Mouse (Mus musculus) 3T3-L1 (cell line): ENCODE measurements around the gene Srsf6.

Experiments used
- DNase-seq: peaks from one replicate; pipeline ENCODE4 v3.0.0-alpha.2; 2015; ENCODE audit warnings: low read depth, low spot score

The Srsf6 gene

DNA sequence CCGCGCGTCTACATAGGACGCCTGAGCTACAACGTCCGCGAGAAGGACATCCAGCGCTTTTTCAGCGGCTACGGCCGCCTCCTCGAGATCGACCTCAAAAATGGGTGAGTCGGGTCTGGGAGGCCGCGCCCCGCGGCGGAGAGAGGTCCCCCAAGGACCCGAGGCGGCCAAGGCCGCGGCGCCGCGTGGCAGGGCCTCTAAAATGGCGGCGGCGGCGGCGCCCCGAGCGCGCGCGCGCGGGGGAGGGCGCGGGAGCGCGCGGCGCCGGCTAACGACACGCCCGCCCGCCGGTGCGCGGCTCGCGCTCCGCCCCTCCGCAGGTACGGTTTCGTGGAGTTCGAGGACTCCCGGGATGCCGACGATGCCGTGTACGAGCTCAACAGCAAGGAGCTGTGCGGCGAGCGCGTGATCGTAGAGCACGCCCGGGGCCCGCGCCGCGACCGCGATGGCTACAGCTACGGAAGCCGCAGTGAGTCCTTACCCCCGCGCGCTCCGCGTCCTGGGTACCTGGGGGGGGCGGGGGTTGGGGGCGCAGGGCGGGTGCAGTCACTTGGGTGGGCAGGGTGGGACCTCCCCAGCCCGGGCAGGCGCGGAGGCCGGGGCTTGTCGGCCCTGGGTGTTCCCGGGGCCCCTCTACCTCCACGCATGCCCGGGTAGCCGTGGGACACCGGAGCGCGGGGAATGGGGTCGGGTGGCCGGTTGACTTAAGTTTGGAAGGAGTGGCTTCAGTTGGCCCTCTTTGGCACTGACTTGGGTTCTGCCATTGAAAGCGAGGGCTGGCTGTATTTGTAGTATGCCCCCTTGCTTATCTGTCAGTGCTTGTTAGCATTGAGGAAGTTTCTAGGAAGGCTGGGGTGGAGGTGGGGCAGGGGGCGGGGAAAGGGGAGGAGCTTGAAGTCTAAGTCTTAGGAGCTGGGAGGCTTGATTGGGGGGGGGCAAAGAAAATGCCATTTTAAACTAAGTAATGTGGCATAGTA, 634 bp downstream of the Srsf6 start:
- peak; percentile 85 for DNase-seq

DNA sequence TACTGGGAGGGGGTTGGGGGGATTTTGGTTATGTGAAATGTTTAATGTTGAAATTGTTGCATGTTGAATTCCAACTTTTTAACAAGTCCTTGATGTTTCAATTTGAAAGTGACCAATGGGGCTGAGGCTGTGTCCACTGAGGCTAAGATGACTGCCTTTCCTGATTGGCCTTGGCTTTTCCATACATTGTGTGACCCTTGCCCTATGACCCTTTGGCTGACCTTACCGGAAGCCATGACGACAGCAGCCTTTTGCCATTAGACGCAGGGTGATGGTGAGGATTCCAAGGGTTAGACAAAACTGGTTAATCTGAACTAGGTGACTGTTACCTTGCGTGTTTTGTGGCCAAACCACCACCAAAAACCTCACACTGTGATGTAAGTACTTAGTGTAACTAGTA, 1.4 kb downstream of the Srsf6 start:
- no peak for DNase-seq

DNA sequence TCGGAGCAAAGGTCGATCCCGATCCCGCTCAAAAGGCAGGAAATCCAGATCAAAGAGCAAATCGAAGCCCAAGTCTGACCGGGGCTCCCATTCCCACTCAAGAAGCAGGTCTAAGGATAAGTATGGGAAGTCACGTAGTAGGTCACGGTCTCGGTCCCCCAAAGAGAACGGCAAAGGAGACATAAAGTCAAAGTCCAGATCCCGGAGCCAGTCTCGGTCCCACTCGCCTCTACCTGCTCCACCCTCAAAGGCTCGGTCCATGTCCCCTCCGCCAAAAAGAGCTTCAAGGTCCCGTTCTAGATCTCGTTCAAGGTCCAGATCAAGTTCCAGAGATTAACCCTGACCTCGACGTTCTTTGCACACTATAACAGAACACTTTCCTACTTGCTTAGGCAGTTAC, 3.1 kb downstream of the Srsf6 start:
- DNase-seq, result no peak

DNA sequence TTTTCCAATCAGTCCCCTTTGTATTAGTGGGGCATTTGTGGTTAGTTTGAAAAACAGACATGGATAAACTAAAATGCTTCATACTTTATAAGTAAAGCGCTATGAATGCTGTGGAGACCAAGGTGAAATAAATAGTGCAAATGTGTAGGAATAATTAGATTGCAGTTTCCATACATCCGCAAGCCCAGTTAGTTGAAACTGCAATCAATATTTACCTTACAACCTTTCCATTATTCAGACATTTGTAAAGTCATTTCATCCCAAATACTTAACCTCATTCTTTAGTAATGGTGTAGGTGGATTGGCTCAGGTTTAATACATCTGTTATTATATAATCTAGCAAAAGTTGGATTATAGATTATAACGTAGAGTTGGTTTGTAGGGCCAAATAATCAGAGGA, 4.4 kb downstream of the Srsf6 start:
- no peak for DNase-seq

DNA sequence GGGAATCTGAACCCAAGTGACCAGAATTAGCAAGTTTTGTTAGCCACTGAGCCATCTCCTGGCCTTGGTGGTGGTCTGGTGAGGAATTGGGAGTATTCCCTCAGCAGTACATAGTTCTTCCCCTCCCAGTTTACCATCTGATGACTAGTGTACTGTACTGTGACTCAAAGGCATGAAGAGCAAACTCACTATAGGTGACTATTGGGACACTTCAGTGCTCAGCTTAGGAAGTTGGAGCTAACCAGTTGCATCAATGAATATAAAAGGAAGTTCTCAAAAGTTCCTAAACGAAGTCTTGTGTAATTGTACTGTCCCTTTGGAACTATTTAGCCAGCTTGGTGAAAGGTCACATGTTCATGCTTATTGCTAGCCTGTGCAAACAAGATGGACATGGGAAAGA, 8.2 kb downstream of the Srsf6 start:
- DNase-seq, result no peak

DNA sequence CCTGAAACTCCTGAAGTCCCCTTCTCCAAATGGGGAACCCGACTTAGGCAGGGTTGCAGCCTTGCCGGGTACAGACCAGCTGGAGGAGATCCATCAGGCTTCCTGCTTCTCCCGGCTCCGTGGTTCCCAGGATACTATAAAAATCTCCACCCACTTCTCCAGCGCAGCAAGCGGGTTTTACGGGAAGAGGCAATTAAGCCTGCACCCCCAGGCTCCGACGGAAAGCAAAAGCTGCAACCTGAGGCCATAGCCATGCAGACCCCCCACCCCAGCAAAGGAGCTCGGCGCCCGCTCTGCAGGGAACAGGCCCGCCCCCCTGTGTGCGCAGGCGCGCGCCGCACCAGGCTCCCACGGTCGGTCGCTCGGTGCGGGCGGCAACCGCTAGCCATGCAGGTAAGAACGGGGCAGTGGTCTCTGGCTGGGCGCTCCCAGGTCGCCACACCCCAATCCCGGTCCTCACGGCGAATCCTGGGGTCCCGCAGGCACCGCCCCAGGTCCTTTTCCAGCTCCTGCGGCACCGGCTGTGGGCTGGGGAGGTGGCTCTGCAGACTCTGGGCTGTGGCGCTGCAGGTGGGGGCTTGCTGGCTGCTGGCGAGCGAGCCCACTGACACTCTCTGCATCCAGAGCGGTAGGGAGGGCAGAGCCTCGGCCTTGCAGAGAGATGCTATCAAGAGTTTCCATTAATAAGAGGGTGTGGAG, 12.0 kb downstream of the Srsf6 start, which contains the start of gene L3mbtl1:
Gene L3mbtl1 (plus strand): TSS at position 325 of the 699 bp plus-strand sequence.
- no peak for DNase-seq

DNA sequence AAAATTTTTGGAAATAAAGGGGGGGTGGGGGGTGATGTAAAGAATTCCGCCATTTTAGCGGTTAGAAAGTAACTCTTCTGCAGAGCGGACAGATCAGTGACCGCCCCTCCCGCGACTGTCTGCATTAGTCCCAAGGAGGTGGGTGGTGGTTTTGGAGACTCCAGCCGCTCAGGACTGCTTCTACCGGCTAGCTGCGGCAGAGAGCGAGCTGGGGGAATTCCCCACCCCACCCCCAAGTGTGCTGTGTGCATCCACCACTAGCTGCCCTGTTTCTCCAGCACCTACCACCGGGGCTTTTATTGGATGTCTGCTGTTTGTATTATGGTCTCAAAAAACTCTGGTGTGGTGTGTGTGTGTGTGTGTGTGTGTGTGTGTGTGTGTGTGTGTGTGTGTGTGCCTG, 12.6 kb downstream of the Srsf6 start:
- no peak for DNase-seq

DNA sequence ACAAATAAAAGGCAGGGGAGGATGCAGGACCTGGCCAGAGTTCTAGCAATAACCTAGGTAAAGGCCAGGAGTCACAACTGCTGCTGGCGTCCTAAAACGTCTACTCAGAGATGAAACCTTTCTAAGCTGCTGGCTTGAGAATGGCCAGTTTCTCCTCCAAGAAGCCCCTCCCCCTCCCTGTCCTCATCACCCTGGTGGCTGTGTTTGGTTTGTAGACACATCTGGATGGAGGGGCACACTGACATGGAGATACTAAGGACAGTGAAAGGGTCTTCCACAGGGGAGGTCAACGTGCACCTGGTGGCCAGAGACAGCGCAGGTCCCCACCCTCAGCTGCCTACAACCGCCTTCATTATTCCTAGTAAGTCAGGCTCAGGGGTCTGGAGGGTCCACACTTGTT, 15.6 kb downstream of the Srsf6 start:
- DNase-seq, result no peak

DNA sequence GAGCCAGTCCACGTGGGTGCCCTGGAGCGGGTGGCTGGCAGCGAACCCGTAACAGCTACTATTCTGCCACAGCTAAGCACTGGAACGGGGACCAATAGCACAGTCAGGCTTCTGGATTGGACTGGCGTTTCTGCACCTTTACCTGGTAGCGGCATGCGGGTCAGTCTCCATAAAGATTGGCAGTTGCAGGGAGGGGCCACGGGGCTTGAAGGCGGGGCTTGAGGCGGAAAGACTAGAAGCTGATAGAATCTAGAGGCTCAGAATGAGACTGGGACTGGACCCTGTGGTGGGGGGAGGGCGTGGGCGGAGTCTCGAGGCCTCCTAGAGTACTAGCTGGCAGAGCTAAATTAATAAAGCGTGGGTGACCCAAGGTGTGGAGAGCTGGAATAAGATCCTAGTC, 16.4 kb downstream of the Srsf6 start:
- no peak for DNase-seq

DNA sequence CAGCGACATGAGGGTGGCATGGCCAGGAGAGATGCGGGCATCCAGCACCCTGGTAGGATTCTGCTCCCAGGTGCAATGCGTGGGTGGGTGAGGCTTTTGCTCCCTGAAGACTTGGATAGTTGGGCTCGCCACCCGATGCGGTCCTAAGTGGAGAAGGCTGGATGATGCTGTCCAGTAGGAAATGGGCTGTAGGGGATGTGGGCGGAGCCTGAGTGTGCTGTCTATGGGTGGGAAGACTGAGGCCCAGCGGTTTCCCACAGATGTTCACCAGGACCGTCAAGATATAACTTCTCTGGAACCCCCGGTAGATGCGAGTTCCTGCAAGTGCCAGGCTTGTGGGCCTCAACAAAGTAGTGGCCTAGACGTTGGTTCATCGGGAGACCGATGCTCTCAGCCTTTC, 16.9 kb downstream of the Srsf6 start:
- DNase-seq, result no peak

DNA sequence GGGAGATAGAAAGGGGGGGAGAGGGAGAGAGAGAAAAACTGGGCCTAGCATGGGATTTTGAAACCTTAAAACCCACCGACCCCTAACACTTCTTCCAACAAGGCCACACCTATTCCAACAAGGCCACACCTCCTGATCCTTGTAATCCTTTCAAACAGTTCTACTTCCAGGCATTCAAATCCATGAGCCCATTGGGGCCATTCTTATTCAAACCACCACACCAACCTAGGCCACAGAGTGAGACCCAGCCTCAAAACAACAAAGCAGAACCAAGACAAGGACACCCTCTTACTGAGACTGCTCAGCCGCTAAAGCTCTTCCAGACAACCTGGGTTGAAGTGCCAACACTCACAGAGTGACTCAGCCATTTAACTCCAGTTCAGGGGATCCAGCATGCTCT, 19.4 kb downstream of the Srsf6 start:
- DNase-seq, result no peak

DNA sequence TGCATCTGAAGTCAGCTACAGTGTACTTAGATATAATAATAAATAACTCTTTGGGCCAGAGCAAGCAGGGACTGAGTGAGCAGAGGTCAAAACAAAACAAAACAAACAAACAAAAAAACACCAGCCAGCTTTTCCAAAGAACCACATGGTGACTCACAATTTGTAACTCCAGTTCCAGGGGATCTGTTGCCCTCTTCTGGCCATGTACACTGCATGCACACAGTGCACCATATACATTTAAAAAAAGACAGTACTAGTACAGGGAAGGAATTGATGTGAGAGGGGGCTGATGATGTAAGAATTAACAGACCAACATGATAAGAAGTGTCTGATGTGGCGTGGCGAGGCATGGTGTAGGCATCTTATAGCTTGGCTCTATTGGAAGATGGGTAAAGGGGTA, 25.5 kb downstream of the Srsf6 start:
- DNase-seq, result no peak

DNA sequence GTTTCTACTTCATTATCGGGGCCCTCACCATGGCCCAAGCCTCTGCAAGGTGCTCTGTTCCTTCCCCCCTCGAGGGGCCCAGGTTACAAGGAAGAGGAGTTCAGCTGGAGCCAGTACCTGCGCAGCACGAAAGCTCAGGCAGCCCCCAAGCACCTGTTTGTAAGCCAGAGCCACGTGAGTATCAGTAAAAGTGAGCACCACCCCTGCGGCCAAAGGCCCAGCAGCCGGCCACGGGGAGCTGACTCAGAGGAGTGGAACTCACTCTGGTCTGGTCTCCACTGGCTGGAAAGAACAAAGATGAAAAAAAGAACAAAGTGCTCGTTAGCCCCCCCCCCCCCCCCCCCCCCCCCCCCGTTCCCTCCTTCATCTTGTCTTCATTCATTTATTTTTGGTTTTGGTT, 30.0 kb downstream of the Srsf6 start:
- DNase-seq, result peak; percentile 72

DNA sequence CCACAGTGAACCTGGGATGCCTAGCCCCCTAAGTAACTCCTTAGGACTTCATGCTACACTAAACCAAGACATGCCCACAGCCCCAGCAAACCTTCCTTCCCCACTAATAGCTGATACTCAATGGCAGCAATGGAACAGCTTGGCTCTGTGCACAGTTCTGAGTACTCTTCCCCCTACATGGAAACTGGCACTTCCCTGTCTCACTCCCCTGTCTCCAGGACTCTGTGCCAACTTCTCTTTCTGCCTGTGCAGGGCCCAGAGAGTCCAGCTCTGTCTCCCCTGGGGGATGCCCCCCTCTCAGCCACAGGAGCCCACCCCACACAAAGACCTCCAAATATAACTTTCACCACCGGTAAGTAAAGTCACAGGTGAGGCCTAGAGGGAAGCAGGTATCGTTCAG, 35.4 kb downstream of the Srsf6 start:
- no peak for DNase-seq

DNA sequence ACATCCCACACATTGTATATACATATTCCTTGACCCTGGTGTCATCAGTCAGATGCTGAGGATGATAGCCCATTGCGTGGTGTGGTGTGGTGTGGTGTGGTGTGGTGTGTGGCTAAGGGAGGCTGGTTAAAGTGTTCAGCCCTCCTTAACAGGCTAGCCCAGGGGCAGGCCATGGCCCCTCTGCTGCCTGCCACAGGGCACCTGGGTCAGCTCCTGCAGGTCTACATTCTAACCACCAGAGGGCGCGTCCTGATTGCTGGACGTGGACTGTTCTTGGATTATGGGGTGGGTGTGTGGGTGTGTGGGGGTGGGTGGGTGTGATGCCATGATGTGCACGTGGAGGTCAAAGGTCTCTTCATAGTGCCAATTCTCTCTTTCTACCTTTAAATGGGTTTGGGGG, 37.0 kb downstream of the Srsf6 start:
- DNase-seq, result peak; percentile 67

DNA sequence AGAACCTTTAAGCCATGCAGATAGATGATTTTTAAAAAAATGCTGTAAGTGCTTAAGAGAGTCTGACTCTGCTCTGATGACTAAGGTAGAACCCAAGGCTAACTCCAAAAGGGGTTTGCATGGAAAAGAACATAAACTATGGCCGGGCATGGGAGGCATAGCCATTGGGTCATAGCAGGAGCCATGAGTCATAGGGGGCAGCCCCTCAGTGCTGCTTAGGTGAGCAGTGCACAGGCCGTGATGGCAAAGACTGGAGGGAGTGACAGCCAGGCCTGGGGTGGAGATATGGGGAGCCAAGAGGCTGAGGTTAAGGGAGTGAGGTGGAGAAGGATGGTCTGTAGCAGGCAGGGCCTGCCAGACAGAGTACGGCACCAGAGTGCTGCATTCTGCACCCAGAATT, 37.8 kb downstream of the Srsf6 start:
- DNase-seq, result peak; percentile 25

DNA sequence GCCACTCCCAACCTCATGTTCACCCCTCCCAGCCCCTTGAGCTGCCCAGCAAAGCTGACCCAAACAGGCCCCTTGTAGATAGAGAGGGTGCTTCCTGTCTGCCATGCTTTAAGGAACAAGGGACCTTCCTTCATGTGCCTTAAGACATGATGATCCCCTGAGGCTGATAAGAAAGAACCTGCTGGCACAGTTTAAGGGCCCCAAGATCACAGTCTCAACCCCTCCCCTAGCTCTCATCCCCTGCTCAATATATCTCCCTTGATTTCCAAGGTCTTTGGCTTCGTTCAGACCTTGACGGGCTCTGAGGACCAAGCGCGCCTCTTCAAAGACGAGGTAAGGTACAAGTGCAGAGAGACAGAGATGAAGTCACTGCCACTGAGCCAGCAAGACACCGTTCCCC, 39.6 kb downstream of the Srsf6 start:
- no peak for DNase-seq

DNA sequence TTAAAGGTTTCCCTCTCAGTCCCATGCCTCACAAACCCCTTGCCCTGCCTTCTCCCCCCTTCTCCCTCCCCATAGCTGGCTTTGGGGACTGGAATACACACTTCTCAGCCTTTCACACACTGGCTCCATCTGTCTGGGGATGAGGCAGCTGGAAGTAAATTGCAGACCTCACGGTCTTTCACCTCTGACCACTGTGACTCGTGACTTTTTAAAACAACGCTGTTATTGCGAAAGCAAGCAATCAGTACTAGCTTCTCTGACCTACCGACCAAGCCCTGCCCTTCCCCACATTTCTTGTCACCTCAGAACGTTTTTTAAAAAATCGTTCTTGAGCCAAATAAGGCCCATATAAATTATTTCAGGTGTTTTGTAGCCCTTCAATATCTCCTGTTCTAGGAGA, 41.4 kb downstream of the Srsf6 start:
- DNase-seq, result peak; percentile 52

DNA sequence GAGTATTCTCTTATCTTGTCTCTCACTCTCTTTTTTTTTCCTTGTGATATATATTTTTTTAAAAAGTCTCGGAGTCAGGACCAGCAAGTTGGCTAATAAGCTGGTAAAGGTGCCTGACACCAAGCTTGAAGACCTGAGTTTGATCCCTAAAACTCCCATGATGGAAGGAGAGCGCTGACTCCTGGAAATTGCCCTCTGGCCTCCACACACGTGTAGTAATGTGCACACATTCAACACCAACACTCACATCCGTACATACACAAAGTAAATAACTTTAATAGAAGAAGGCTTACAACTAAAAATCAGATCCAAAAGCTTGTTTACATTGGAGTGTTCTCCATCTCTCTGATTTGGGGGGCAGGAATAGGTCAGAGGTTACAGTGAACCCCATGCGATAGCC, 41.9 kb downstream of the Srsf6 start:
- no peak for DNase-seq

DNA sequence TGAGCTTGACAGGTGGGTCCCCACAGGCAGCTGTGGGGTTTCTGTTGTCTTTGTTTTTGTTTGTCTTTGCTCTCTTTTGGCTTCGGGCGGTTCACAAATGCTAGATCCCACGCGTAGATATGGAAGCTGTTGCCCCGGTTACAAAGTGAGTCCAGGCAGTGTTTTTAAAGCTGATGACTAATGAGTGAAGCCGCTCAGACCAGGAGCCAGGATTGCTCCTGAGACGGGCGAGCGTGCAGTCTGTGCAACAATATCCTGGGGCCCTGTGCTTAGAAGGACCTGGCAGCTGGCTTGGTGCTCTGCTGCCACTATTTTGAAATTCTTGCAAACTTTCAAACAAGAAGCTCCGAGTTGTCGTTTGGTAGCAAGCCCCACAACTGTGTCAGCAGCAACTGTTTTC, 42.3 kb downstream of the Srsf6 start:
- peak; percentile 88 for DNase-seq

DNA sequence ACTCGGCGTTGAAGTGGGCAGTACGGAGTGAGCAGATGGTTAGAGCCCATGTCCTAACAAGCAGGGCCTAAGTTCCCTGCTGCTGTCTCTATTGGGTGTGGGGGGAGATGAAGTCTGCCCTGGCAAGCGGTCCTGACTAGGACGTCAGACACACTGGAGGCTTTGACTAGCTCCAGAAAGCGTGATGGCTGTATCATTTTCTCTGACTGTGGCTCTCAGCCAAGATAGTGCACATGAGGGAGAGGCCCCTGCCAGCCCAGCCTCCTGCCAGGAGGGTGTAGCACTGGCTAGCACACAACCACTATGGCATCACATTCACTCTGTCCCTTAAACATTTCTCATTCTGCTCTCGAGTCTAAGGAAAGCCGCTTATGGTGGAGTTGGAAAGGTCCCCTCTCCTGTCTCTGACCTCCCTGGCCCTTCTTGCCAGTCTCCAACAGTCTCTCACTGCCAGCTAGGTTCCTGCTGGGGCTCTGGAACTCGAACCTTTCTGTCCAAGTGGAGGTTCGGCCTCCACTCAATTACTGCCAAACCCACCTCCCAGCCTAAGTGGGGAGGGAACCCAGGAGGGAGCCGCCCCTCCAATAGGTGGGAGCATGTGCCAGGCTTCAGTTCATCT, 43.9 kb downstream of the Srsf6 start:
- DNase-seq, result peak; percentile 49

DNA sequence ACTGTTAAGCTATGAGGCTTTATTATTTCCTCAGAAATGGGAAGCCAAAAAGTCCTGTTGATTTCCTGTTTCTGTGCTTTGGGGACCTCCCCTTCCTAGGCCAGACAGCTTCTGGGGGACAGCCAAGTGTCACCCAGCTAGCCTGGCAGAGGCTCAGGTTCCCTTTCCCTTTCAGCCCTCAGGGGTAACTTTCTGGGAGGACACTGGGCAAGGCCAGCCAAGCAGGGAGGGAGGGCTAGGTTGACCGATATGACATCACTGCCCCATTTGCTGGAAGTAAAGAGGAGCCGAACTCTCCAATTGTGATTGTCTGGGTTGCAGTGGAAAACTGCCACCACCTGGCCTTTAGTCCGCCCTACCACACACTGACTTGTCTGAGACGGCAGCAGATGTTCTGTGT, 44.7 kb downstream of the Srsf6 start:
- peak; percentile 46 for DNase-seq

DNA sequence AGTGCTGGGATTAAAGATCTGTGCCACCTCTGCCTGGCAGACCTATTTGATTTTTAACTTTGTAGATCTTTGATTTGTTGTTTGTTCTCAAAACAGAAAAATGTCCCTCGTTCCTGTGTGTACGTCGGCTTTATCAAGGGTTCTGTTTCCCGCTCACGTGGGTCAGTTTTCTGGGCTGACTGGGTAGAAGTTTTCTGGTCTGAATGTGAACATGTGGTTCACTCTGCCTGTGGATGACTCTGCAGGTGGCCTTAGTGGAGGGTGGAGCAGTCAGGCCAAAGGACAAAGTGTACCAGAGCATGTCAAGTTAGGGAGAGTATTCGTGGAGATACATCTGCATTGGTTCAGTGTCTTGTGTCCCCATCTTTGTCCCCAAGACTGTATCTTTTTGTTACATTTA, 53.1 kb downstream of the Srsf6 start:
- DNase-seq, result no peak
